Mouse (Mus musculus) liver, embryonic 16.5 days (tissue): ENCODE data around the gene Prtg. TPM values are rescaled to one million over a fixed set of nuclear protein-coding genes. Genes with fewer than 3 reads are reported as not detected.
A peak's percentile ranks its signal among the peaks of the same experiment; 100 is the strongest.

Source experiments
- ATAC-seq: fragments of 200-750 bp; cut with Nextera tagmentation; 2 replicates; pipeline ENCODE4 v1.8.0; 2017; ENCODE audit warnings: low read depth, mild to moderate bottlenecking, moderate number of reproducible peaks, moderate library complexity
- H3K27ac ChIP-seq: fragments of 300-500 bp; sonication (generic); 2 replicates; pipeline ENCODE4 v1.5.1; 2014; ENCODE audit warnings: mild to moderate bottlenecking, low read length
- H3K27me3 ChIP-seq: fragments of 300-500 bp; sonication (generic); 2 replicates; pipeline ENCODE4 v1.6.1; 2014; ENCODE audit warnings: low read depth, low read length, mixed read lengths; ENCODE audit not compliant: control insufficient read depth, insufficient read depth
- H3K36me3 ChIP-seq: fragments of 300-500 bp; sonication (generic); 2 replicates; pipeline ENCODE4 v1.6.1; 2014; ENCODE audit warnings: mild to moderate bottlenecking; ENCODE audit not compliant: control insufficient read depth, insufficient read depth
- H3K4me1 ChIP-seq: fragments of 300-500 bp; sonication (generic); 2 replicates; pipeline ENCODE4 v1.6.1; 2014; ENCODE audit warnings: low read depth, low read length, mixed read lengths; ENCODE audit not compliant: control insufficient read depth
- H3K4me2 ChIP-seq: fragments of 300-500 bp; sonication (generic); 2 replicates; pipeline ENCODE4 v1.6.1; 2014; ENCODE audit warnings: low read depth, low read length, mixed read lengths
- H3K4me3 ChIP-seq: fragments of 300-500 bp; sonication (generic); 2 replicates; pipeline ENCODE4 v1.5.1; 2014; ENCODE audit warnings: low read depth, mild to moderate bottlenecking, low read length
- H3K9ac ChIP-seq: fragments of 300-500 bp; sonication (generic); 2 replicates; pipeline ENCODE4 v1.6.1; 2014; ENCODE audit warnings: low read depth, low read length
- H3K9me3 ChIP-seq: fragments of 300-500 bp; sonication (generic); replicated peaks from 2 replicates; pipeline ENCODE4 v1.6.1; 2016; ENCODE audit warnings: low read length; ENCODE audit not compliant: control insufficient read depth
- WGBS: fragments of 180-500 bp; shearing (Covaris S2); extraction: QIAGEN DNeasy Blood & Tissue Kit; methylation state at CpG from one replicate; pipeline ENCODE4 v1.1.7; 2014; ENCODE audit not compliant: insufficient replicate concordance; 5-methylcytosine and 5-hydroxymethylcytosine counted together
- polyA plus RNA-seq: library from polyadenylated mRNA; unstranded; fragments of >200 nt; fragmentation: Nextera tagmentation; extraction: Ambion mirVana; gene quantifications from 2 replicates; pipeline ENCODE4 v1.2.1, GENCODE M21; 2015

The Prtg gene
- polyA plus RNA-seq, 1 experiment from 2014 or later = 0.26 TPM

DNA sequence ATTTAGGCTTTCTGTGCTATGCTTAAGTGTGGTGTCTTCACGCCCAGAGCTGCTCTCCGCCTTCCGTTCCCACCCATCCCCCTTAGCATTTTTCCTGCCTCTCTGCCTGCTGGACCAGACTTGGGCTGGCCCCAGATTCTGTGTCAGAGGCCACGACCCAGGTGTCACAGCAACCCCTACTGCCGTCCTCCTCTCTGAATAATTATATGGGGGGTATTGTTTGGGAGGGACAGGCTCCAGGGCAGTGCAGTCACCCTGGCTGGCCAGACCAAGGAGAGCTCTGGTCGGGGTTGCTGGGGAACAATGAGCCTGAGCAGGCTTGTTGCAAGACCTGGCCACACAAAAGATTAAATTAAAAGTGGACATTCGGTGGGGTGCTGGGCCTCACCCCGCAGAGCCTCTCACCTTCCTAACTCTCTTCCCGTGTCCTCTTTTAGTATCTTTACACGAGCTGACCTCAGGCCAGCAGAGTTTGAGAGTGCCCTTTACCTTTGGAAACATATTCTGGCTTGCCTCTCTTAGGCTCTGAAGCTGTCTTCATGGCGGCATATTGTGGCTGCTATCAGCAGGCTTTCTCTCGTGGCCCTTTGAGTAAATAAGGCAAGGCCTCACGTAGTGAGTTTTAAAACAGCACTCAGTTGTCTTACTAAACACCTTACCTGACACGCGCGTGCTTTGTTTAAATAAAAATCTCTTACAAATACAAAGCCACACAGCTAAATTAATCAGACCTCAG lies 73.7 kb downstream of the Prtg start:
- H3K4me1 ChIP-seq = peaks cover 6% of the 10 kb centered on the region
- H3K9ac ChIP-seq = no peak overlapping the region
- no peak overlapping the region for H3K4me2 ChIP-seq
- H3K27me3 ChIP-seq = no peaks in the 10 kb centered on the region
- peak; percentile 45; the same call in 1 of the 2 replicates for ATAC-seq
- H3K36me3 ChIP-seq = no peaks in the 10 kb centered on the region
- H3K27ac ChIP-seq = no peak overlapping the region
- no peak overlapping the region for H3K4me3 ChIP-seq
- no peaks in the 10 kb centered on the region for H3K9me3 ChIP-seq
- 48% methylated on average over 16 of the region's 16 CpGs for WGBS

DNA sequence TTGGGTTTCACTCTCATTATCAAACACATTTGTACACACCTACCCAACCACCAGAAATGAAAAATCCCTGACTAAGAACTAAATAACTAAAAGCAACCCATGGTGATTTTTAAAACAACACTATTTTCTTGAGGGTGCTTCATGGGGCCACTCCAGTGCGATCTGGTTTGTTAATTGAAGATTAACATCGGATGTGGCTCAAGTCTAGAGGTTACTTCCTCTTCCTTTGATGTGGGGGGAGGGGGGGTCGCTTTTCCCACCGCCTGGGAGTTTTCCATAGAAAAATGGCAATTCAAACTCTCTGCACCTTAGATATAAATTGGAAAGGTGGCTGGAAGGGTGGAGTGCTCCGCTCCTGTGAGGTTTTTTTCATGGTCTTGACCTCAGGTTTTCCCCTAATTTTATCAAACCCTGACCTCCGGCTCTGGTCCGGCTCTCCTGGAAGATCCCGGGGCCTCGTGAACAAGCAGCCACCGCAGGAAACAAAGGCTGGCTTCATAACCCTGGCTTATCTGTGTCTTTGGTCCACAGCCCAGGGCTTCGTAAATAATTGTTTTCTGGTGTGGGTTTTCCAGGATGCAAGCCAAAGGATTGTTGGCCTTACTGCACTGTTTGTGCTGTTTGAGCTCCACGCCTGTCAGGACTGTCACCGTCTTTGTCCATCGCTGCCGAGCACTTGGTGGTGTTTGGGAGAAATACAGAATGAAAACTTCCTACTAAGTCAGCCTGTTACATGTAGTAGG lies 74.5 kb downstream of the Prtg start:
- H3K4me1 ChIP-seq = peaks cover 6% of the 10 kb centered on the region

DNA sequence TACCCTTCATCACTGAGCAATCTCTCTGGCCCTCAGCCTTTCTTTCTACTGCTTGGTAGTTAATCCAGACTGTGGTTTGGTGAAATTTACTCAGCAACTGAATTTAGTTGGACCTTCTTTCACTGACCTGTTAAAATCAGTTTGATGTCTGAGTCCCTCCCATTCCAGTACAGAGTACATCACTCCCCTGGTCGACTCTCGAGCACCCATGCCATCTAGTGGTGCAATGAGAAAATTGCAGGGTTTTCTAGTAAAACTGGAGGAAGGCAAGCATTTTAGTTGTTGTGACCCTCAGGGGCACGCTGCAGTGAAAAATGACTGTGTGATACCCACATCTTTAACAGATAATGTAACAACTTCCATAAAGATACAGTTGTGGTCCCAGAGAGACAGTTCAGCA lies 77.3 kb downstream of the Prtg start:
- Histone ChIP-seq H3K4me3 (no peak overlapping the region), H3K4me1 (peaks cover 6% of the 10 kb centered on the region), H3K9me3 (no peaks in the 10 kb centered on the region), H3K9ac (no peak overlapping the region), H3K27me3 (no peaks in the 10 kb centered on the region), H3K27ac (no peak overlapping the region), H3K36me3 (no peaks in the 10 kb centered on the region), H3K4me2 (no peak overlapping the region)
- ATAC-seq = no peak
- WGBS = 6% methylated on average over 3 of the region's 3 CpGs

More for the DNA sequence above, 74.5 kb downstream of the Prtg start:
- H3K27me3 ChIP-seq = no peaks in the 10 kb centered on the region
- WGBS = 11% methylated on average over 15 of the region's 15 CpGs
- H3K27ac ChIP-seq = no peak overlapping the region
- H3K9ac ChIP-seq = no peak overlapping the region
- no peak overlapping the region for H3K4me2 ChIP-seq
- no peaks in the 10 kb centered on the region for H3K36me3 ChIP-seq
- H3K9me3 ChIP-seq = no peaks in the 10 kb centered on the region
- no peak overlapping the region for H3K4me3 ChIP-seq
- peak; percentile 74 for ATAC-seq

DNA sequence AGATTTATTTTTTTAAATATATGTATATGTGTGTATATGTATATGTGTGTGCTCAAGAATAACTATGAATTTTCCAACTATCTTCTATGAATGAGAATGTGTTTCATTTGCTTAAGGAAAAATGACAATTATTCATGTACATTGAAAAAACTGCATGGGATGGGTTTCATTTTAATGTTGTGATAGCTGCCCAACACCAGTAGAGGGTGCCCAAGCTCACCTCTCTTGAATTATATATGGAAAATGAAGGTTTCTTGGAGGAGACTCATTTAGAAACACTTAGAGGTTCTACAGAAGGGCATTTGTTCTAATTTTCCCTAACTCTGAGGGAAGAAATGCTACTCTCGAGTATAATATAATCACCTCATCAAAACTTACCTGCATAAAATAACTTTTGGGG lies 83.1 kb downstream of the Prtg start:
- ATAC-seq = no peak
- Histone ChIP-seq H3K27me3 (no peaks in the 10 kb centered on the region), H3K4me1 (no peaks in the 10 kb centered on the region), H3K27ac (no peak overlapping the region), H3K9ac (no peak overlapping the region), H3K36me3 (no peaks in the 10 kb centered on the region), H3K9me3 (no peaks in the 10 kb centered on the region), H3K4me3 (no peak overlapping the region), H3K4me2 (no peak overlapping the region)
- WGBS = 46% methylated on average over 1 of the region's 1 CpGs

DNA sequence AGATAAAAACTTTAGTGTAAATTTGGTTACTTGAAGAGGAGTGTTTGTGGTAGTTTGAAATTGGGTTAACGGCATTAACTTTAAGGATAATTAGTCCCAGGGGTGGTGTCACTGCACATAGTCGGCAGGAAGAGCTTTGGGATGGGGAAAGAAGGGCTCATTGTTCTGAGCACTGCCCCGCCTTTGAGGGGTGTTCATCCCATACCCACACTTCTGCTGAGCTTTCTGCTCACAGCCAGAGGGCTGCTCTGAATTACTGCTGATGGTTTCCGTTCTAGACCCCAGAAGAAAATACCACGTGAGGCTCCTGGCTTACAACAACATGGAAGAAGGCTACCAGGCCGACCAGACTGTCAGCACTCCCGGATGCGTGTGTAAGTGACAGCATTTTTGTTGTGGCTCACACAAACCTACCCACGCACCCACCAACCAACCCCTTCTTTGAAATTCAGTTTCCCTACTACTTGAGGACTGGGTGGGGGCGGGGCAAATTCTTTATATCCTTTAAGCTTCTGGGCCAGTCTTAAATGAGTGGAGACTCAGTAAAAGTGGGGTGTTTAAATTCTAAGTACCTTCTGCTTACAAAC lies 83.9 kb downstream of the Prtg start:
- Histone ChIP-seq H3K9ac (no peak overlapping the region), H3K27me3 (no peaks in the 10 kb centered on the region)
- 61% methylated on average over 10 of the region's 10 CpGs for WGBS

DNA sequence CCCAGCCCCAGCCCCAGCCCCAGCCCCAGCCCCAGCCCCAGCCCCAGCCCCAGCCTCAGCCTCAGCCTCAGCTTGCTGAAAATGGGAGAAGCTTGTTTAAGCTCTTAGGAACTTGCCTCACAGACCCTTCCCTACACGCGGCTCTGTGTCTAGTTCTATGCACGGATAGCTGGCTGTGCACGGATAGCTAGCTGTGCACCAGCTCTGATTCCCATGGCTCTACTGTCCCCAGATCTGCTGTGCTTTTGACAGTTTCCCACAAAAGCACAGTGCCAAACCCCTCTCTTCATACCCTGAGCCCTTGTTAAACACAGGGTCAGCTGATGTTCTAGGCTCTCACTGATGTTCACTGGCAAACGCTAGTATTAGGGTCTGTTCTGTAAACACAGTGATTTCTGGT lies 86.1 kb downstream of the Prtg start:
- Histone ChIP-seq H3K27ac (no peak overlapping the region), H3K9ac (no peak overlapping the region), H3K4me1 (no peaks in the 10 kb centered on the region), H3K36me3 (no peaks in the 10 kb centered on the region), H3K4me2 (no peak overlapping the region), H3K27me3 (no peaks in the 10 kb centered on the region), H3K4me3 (no peak overlapping the region), H3K9me3 (no peaks in the 10 kb centered on the region)
- ATAC-seq = no peak
- 78% methylated on average over 5 of the region's 5 CpGs for WGBS

More for the DNA sequence above, 83.9 kb downstream of the Prtg start:
- H3K4me3 ChIP-seq = no peak overlapping the region
- H3K4me2 ChIP-seq = no peak overlapping the region
- H3K27ac ChIP-seq = no peak overlapping the region
- no peaks in the 10 kb centered on the region for H3K9me3 ChIP-seq
- no peaks in the 10 kb centered on the region for H3K4me1 ChIP-seq
- H3K36me3 ChIP-seq = no peaks in the 10 kb centered on the region
- ATAC-seq = no peak

DNA sequence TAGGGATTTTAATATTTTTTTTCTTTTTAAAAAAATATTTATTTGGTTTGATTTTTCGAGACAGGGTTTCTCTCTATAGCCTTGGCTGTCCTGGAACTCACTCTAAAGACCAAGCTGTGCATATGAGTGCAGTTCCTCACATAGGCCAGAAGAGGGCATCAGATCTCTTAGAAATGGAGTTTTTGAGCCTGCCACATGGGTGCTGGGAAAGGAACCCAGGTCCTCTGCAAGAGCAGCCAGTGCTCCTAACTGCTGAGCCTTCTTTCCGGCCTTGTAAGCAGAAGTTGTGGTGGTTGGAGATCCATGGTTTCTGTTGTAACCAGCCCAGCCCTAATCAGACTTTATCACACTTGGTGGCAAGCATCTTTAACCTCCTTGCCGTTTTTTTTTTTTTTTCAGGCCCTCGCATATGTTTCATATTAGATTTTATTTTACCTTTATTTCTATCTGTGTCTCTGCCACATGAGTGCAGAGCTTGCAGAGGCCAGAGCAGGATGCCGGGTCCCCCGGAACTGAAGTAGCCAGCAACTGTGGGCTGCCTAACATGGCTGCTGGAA lies 88.2 kb downstream of the Prtg start:
- H3K27me3 ChIP-seq = no peaks in the 10 kb centered on the region
- ATAC-seq = no peak
- H3K9ac ChIP-seq = no peak overlapping the region
- H3K4me3 ChIP-seq = no peak overlapping the region
- H3K27ac ChIP-seq = no peak overlapping the region
- H3K4me1 ChIP-seq = no peaks in the 10 kb centered on the region
- H3K36me3 ChIP-seq = no peaks in the 10 kb centered on the region
- no peaks in the 10 kb centered on the region for H3K9me3 ChIP-seq
- WGBS = 68% methylated on average over 6 of the region's 6 CpGs
- H3K4me2 ChIP-seq = no peak overlapping the region

DNA sequence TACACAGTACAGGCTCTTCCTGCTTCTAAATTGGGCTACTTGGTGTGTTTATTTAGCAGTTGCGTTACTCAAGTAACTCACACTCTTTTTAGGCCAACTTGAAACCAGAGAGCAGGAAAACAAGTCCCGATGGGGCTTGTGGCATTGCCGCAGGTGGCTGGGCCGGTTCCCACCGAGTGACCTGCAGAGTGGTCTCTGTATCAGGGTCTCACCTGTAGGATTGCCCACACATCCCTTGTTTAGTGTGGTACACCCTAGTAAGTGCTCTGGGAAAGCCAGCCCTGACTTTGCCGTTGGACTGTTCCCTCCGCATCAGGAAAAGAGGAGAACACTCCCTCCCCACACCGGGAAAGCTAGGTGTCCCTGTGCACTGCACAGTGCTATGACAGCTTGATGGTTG lies 95.4 kb downstream of the Prtg start:
- Histone ChIP-seq H3K4me2 (no peak overlapping the region), H3K9ac (no peak overlapping the region), H3K27ac (no peak overlapping the region), H3K4me1 (peaks cover 6% of the 10 kb centered on the region), H3K36me3 (no peaks in the 10 kb centered on the region), H3K9me3 (no peaks in the 10 kb centered on the region), H3K27me3 (no peaks in the 10 kb centered on the region), H3K4me3 (no peak overlapping the region)
- WGBS = 68% methylated on average over 8 of the region's 8 CpGs
- no peak for ATAC-seq

DNA sequence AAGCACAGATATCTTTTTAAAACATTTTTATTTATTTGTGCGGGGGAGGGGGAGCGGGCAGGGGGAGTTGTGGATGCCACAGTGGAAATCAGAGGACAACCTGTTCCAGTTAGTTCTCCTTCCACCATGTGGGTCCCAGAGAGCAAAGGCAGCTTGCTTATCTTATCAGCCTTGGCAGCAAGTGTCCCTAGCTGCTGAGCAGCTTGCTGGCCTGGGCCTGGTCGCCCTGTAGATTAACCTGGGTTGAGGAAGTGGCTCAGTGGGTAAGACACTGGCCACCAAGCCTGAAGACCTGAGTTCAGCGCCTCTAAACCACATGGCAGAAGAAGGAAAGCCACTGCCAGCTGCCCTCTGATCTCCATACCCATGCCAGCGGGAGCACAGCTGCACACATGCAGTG lies 95.9 kb downstream of the Prtg start:
- no peaks in the 10 kb centered on the region for H3K36me3 ChIP-seq
- no peaks in the 10 kb centered on the region for H3K9me3 ChIP-seq
- H3K27me3 ChIP-seq = no peaks in the 10 kb centered on the region
- peak; percentile 67 for ATAC-seq
- peaks cover 6% of the 10 kb centered on the region for H3K4me1 ChIP-seq
- WGBS = 28% methylated on average over 5 of the region's 5 CpGs
- no peak overlapping the region for H3K4me3 ChIP-seq
- H3K9ac ChIP-seq = no peak overlapping the region
- no peak overlapping the region for H3K4me2 ChIP-seq
- H3K27ac ChIP-seq = no peak overlapping the region
